Mouse (Mus musculus) bone marrow, adult 2 months (tissue): ENCODE measurements around the gene Mall.

Source experiments
- CTCF ChIP-seq: fragments of 200-500 bp; IDR thresholded peaks from 2 replicates; pipeline ENCODE4 v1.5.1; 2011; ENCODE audit warnings: low read length, control low read depth; ENCODE audit not compliant: control insufficient read depth, insufficient read depth
- POLR2A ChIP-seq: fragments of 200-500 bp; IDR thresholded peaks from 2 replicates; pipeline ENCODE4 v1.6.1; 2011; ENCODE audit warnings: low read depth, mild to moderate bottlenecking, control low read depth, low read length, borderline replicate concordance; ENCODE audit not compliant: control insufficient read depth

DNA sequence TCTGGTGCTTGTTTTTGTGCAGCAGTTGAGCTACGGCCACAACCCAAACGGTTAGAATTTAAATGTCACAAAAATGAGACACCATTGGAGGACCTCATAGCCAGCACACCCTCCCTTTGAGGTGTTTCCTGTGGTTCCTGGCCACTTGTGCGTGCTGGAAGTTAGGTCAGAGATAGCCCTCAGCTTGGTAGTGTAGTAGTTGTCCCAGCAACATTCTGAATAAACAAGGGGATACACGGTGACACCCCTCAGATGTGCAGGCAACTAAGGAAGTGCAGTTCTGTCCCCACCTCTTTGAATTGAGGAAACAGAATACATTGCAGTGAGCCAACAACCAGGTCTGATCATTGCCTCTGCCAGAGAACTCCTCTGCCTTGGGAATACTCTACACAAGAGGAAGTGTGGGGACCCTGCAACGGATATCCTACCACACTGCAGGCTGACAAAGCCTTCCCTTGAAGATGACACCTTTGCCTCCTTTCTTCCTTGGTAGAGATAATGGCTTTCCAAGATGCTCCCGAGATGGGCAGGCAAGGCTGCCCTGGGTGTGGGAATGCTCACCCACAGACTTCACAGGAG, 7.0 kb upstream of the Mall start:
- TF ChIP-seq CTCF (no peak), POLR2A (no peak)
